Mouse (Mus musculus): ENCODE data around the gene Lpar3.
A peak's percentile ranks its signal among the peaks of the same experiment; 100 is the strongest.
"Not testable (repeated sequence)": the region's sequence is repeated elsewhere in the genome, so short reads cannot be mapped to it uniquely, and the experiment has no call there.

The Lpar3 gene

GRCm38 (mm10) chr3:146220776-146221486, at the start of gene Lpar3:
TSS of gene Lpar3 (plus strand) at chr3:146220963.
- DNase-seq = no peak

- DNase-seq = no peak
Observed at GRCm38 (mm10) chr3:146173030-146173429, 47.7 kb upstream of the Lpar3 start.

GRCm38 (mm10) chr3:146174215-146174614, 46.5 kb upstream of the Lpar3 start:
- DNase-seq = no peak

- no peak for DNase-seq
Observed at GRCm38 (mm10) chr3:146177295-146177694, 43.5 kb upstream of the Lpar3 start.

- peak; percentile 40 for DNase-seq
Observed at GRCm38 (mm10) chr3:146177748-146178582, 42.8 kb upstream of the Lpar3 start.

GRCm38 (mm10) chr3:146180341-146180740, 40.4 kb upstream of the Lpar3 start:
- no peak for DNase-seq

GRCm38 (mm10) chr3:146180986-146181385, 39.8 kb upstream of the Lpar3 start:
- DNase-seq = no peak

GRCm38 (mm10) chr3:146184992-146185657, 35.6 kb upstream of the Lpar3 start:
- peak; percentile 8 for DNase-seq

GRCm38 (mm10) chr3:146186033-146186432, 34.7 kb upstream of the Lpar3 start:
- no peak for DNase-seq

GRCm38 (mm10) chr3:146189933-146190332, 30.8 kb upstream of the Lpar3 start:
- DNase-seq = no peak

- no peak for DNase-seq
Observed at GRCm38 (mm10) chr3:146192507-146192906, 28.3 kb upstream of the Lpar3 start.

GRCm38 (mm10) chr3:146195153-146195552, 25.6 kb upstream of the Lpar3 start:
- DNase-seq = no peak

GRCm38 (mm10) chr3:146196301-146196700, 24.5 kb upstream of the Lpar3 start:
- no peak for DNase-seq

- DNase-seq = no peak
Observed at GRCm38 (mm10) chr3:146196780-146197743, 23.7 kb upstream of the Lpar3 start.

GRCm38 (mm10) chr3:146197785-146198184, 23.0 kb upstream of the Lpar3 start:
- DNase-seq = no peak

- no peak for DNase-seq
Observed at GRCm38 (mm10) chr3:146198803-146199481, 21.8 kb upstream of the Lpar3 start.

- no peak for DNase-seq
Observed at GRCm38 (mm10) chr3:146199486-146199885, 21.3 kb upstream of the Lpar3 start.

- no peak for DNase-seq
Observed at GRCm38 (mm10) chr3:146204375-146204774, 16.4 kb upstream of the Lpar3 start.

- no peak for DNase-seq
Observed at GRCm38 (mm10) chr3:146205305-146205704, 15.5 kb upstream of the Lpar3 start.

GRCm38 (mm10) chr3:146206635-146207034, 14.1 kb upstream of the Lpar3 start:
- no peak for DNase-seq

GRCm38 (mm10) chr3:146207440-146207839, 13.3 kb upstream of the Lpar3 start:
- no peak for DNase-seq

- not testable (repeated sequence) for DNase-seq
Observed at GRCm38 (mm10) chr3:146209759-146210158, 11.0 kb upstream of the Lpar3 start.
